Mouse (Mus musculus): Measurements from ENCODE around the gene Suox. TPM values are rescaled to one million over a fixed set of nuclear protein-coding genes. Genes with fewer than 3 reads are reported as not detected.
A peak's percentile ranks its signal among the peaks of the same experiment; 100 is the strongest.
"Not testable (repeated sequence)": the region's sequence is repeated elsewhere in the genome, so short reads cannot be mapped to it uniquely, and the experiment has no call there.

The Suox gene
- polyA plus RNA-seq, 1 experiment from 2014 or later, result 15.6 TPM

DNA sequence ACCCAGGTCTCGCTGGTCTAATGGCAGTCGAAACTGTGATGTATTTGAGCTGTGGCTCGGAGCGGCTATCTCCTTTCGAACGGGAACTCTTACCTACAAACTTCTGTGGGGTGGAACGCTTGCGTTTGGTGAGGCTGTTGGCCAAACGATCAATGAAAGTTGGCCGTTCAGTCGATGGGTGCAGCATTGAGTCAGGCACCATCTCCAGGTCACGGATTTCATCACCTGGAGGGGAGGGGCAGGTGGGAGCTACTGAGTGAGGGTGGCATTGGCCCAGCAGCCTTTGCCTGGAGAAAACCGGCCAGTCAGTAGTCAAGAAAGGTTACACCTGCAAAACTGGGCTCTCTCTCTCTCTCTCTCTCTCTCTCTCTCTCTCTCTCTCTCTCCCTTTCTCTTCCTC is 38.2 kb downstream of the Suox start:
- WGBS, result 95% methylated on average over 13 of the region's 13 CpGs
- H3K27me3 ChIP-seq (replicated peaks), result no peaks in the 10 kb centered on the region
- no peak overlapping the region for H3K27ac ChIP-seq
- H3K4me3 ChIP-seq, result no peak overlapping the region
- H3K4me2 ChIP-seq (replicated peaks), result no peak overlapping the region
- H3K4me1 ChIP-seq, result peaks cover 14% of the 10 kb centered on the region; the same call in 1 of the 2 replicates
- H3K9ac ChIP-seq, result no peak overlapping the region
- no peaks in the 10 kb centered on the region for H3K9me3 ChIP-seq
- ATAC-seq (ENCODE audit: low FRiP score, low read depth), result no peak
- peaks cover 44% of the 10 kb centered on the region for H3K36me3 ChIP-seq

DNA sequence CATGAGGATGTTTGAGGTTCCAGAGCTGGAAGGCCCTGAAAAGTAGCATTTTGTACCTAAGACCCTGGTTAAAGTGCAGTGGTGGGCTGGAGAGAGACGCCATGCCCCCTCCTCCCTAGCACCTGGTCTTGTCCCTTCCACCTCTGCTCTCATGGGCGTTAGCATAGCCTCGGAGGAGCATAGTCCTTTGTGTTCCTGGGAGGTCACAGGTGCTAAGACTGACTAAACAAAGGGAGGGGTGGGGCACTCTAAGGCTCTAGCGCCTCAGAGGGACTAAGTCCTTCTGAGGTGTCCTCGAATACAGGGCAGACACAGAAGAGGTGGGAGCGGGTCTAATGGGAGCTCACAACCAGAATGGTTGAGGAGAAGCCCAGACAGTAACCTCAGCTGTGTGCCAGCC is 42.3 kb downstream of the Suox start:
- H3K36me3 ChIP-seq, result peaks cover 26% of the 10 kb centered on the region
- no peak for ATAC-seq (ENCODE audit: low FRiP score, low read depth)
- H3K9me3 ChIP-seq, result no peaks in the 10 kb centered on the region
- no peak overlapping the region for H3K4me2 ChIP-seq (replicated peaks)
- no peak overlapping the region for H3K27ac ChIP-seq
- no peak overlapping the region for H3K9ac ChIP-seq
- H3K4me3 ChIP-seq, result no peak overlapping the region
- WGBS, result 28% methylated on average over 6 of the region's 6 CpGs
- H3K4me1 ChIP-seq, result peaks cover 3% of the 10 kb centered on the region; the same call in 1 of the 2 replicates
- no peaks in the 10 kb centered on the region for H3K27me3 ChIP-seq (replicated peaks)

DNA sequence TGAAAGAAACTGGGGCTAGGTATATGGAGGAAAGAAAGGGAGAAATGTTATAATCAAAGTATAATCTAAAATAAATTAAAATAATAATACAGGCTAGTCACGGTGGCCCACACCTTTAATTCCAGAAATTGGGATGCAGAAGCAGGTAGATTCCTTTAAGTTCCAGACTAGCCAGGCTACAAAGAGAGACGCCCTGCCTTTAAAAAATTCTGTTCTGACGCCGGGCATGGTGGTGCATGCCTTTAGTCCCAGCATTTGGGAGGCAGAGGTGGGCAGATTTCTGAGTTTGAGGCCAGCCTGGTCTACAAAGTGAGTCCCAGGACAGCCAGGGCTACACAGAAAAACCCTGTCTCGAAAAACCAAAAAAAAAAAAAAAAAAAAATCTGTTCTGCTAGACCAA is 43.6 kb downstream of the Suox start:
- H3K4me1 ChIP-seq; H3K27me3 ChIP-seq (replicated peaks); H3K9ac ChIP-seq; H3K27ac ChIP-seq; ATAC-seq (ENCODE audit: low FRiP score, low read depth); H3K9me3 ChIP-seq; H3K4me2 ChIP-seq (replicated peaks); H3K4me3 ChIP-seq: not testable (repeated sequence)
- H3K36me3 ChIP-seq, result peaks cover 15% of the 10 kb centered on the region
- 84% methylated on average over 5 of the region's 5 CpGs for WGBS

DNA sequence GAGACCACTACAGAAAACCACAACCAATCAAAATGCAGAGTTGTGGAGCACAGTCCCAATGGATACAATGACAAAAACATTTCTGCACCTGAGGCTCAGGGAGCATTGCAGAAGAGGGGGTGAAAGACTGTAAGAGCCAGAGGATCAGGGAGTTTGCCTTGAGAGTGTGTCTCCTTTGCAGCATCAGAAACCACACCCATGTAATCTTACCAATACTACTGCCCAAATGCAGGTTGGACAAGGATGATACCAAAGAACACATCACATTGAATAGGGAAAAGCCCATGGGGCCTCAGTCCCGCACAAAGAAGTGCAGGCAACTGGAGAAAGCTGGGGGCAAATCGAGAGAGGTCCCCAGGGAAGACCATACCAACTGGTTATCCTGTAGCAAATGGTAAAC is 44.1 kb downstream of the Suox start:
- Histone ChIP-seq H3K4me3 (no peak overlapping the region), H3K9ac (no peak overlapping the region), H3K36me3 (peaks cover 19% of the 10 kb centered on the region), H3K4me2 (replicated peaks) (no peak overlapping the region), H3K9me3 (no peaks in the 10 kb centered on the region), H3K27ac (no peak overlapping the region), H3K27me3 (replicated peaks) (no peaks in the 10 kb centered on the region), H3K4me1 (peaks cover 9% of the 10 kb centered on the region)
- no peak for ATAC-seq (ENCODE audit: low FRiP score, low read depth)
- 78% methylated on average over 2 of the region's 2 CpGs for WGBS

DNA sequence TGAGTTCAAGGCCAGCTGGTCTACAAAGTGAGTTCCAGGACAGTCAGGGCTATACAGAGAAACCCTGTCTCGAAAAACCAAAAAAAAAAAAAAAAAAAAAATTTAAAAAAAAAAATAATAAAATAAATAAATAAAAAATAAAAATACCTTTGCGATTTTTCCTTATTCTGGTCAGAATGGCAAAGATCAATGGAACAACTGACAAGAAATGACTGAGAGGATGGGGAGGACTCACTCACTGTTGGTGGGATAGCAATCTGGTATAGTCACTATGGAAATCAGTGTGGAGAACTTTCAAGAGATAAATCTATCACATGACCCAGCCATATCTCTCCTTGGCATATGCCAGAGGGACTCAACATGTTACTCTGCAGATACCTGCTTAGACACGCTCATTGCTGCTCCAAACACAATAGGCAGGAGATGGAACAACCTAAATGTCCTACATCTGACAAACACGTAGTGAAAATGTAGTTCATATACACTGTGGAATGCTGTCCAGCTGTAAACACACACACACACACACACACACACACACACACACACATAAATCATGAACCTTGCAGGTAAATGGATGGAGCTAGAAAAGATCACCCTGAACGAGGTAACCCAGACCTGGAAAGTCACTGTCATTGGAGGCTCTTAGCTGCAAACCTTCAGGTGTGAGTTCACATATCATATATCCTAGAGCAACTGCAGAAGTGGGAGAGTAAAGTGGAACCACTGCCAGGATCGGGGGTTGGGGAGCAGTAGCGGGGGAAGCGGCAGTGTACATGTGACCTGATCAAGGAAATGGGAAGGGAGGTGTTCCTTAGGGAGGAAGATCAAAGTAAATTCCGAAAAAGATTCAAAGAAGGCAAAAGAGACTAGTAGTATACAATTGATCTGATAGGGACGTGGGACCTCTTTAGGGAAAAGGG is 46.2 kb downstream of the Suox start:
- Histone ChIP-seq H3K4me2 (replicated peaks) (no peak overlapping the region), H3K36me3 (peaks cover 25% of the 10 kb centered on the region), H3K4me1 (peaks cover 9% of the 10 kb centered on the region), H3K27ac (no peak overlapping the region), H3K9me3 (no peaks in the 10 kb centered on the region), H3K4me3 (no peak overlapping the region), H3K9ac (no peak overlapping the region), H3K27me3 (replicated peaks) (no peaks in the 10 kb centered on the region)
- ATAC-seq (ENCODE audit: low FRiP score, low read depth), result no peak; the same call in 1 of the 2 replicates
- WGBS, result 86% methylated on average over 10 of the region's 10 CpGs

DNA sequence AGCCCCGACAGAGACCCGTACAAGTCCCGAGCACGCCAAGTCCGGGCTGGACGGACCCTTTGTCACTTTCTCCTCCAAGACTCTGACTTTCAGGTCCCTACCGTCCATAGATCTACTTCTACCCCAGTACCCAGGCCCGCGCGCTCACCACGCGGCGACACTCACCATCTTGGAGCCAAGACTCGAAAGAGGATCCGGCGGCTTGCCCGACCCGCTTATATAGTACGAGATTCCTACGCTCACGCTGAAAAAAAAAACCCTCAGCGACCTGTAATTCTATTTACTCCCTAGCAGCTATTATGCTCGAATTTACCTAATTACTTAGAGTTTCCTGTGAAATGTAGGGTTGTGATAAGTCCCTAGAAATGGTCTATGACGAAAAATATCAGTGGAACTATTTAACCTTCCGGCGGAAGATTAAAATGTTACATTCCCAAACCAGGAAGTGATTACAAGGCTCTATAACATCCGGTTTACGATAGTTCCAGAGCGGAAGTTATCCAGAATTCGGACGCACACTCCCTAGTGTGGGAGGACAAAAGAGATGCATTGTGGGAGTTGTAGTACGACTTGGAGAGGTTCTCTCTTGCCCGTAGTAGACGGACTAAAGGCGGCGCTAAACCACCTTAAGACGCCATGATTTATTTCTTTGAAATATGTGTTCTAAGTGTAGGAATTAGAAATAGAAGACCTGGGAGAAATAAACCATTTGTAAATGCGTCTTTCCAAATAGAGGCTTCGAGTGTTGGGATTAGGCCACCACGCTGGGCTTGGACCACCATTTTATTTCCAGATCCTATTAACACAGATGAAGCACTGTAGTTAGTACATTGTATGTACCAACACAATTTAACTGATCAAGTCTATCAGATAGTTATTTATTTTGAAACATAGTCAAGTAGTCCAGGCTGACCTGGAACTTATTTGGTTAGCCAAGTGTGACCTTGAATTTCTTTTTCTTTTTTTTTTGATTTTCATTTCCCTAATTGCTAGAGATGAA is 47.3 kb downstream of the Suox start, which contains the start of gene Rps26:
TSS of gene Rps26 (minus strand) at position 437 of the 1,000 bp plus-strand sequence.
- Histone ChIP-seq H3K27ac (no peak within 1 kb of the TSS), H3K36me3 (peaks cover 26% of the 10 kb centered on the region), H3K4me3 (peak within 1 kb of the TSS; percentile 82), H3K4me1 (peaks cover 9% of the 10 kb centered on the region), H3K4me2 (replicated peaks) (peak within 1 kb of the TSS; percentile 80), H3K9me3 (no peaks in the 10 kb centered on the region), H3K27me3 (replicated peaks) (no peaks in the 10 kb centered on the region), H3K9ac (peak within 1 kb of the TSS; percentile 88)
- WGBS, result under 1% methylated on average over 40 of the region's 40 CpGs
- ATAC-seq (ENCODE audit: low FRiP score, low read depth), result peak; percentile 97

DNA sequence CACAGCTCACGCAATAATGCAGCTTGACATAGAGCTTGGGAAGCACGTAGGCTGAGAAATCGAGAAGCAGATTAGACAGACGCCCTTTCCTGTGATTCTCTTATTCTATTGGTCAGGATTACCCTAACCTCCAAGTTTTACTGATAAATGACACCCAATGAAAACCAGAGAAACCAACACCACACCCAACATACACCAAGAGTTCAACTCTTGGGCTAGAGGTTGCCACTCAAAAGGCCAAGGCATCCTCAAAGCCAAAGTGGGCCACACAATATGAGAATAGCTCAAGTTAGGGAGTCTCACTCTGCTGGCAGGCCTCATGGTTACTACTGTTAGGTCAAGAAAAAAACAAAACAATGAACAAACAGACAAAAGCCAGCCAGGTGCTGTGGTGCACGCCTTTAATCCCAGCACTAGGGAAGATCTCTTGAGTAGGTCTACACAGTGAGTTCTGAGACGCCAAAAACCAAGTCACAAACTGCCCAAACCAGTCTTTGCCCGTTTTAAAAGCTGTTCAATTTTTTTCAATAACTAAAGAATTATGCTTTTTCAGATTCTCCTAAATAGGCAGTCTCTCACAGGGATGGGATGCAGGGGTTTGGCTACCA is 48.5 kb downstream of the Suox start:
- 47% methylated on average over 7 of the region's 7 CpGs for WGBS
- Histone ChIP-seq H3K9ac (peak overlapping the region; percentile 88), H3K4me3 (peak overlapping the region; percentile 82), H3K27ac (no peak overlapping the region), H3K9me3 (no peaks in the 10 kb centered on the region), H3K4me1 (peaks cover 9% of the 10 kb centered on the region), H3K36me3 (peaks cover 26% of the 10 kb centered on the region), H3K4me2 (replicated peaks) (peak overlapping the region; percentile 80), H3K27me3 (replicated peaks) (no peaks in the 10 kb centered on the region)
- ATAC-seq (ENCODE audit: low FRiP score, low read depth), result no peak

DNA sequence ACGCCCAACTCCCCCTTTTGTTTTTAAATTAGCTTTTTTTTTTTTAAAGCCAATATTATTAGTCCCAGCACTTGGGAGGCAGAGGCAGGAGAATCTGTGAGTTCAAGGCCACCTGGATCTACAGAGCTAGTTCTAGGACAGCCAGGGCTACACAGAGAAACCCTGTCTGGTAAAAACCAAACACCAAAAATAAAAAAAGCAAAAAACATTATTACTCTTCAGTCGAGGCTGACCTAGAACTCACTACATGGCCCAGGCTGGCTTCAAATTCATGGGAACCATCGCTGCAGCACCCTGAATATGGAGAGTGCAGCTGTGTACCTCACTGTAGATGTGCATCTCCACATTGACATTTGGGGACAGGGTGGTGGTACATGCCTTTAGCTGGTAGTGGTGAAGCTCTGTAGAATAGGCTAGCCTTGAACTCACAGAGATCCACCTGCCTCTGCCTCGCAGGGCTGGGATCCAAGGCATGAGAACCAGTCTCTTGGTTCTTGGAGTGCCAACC is 50.7 kb downstream of the Suox start:
- H3K36me3 ChIP-seq, result peaks cover 26% of the 10 kb centered on the region
- H3K4me1 ChIP-seq; H3K9me3 ChIP-seq; ATAC-seq (ENCODE audit: low FRiP score, low read depth); H3K4me2 ChIP-seq (replicated peaks); H3K27ac ChIP-seq; H3K4me3 ChIP-seq; H3K27me3 ChIP-seq (replicated peaks); H3K9ac ChIP-seq: not testable (repeated sequence)
- WGBS, result 84% methylated on average over 4 of the region's 4 CpGs

DNA sequence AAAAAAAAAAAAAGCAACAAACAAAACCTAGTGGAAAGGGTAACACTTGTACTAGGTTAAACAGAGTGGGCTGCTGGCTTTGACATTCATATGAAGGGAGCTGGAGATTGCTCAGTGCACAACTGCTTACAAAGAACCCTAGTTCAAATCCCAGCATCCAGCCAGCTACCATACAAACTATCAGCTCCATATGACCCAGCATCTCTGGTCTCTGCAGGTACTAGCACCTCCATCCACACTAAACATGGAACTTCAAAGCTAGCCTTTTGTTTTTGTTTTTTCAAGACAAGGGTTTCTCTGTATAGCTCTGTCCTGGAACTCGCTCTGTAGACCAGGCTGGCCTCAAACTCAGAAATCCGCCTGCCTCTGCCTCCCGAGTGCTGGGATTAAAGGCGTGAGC is 51.2 kb downstream of the Suox start:
- peaks cover 9% of the 10 kb centered on the region for H3K4me1 ChIP-seq
- H3K4me3 ChIP-seq, result no peak overlapping the region
- ATAC-seq (ENCODE audit: low FRiP score, low read depth), result no peak
- H3K9ac ChIP-seq, result no peak overlapping the region
- H3K4me2 ChIP-seq (replicated peaks), result no peak overlapping the region
- peaks cover 26% of the 10 kb centered on the region for H3K36me3 ChIP-seq
- no peaks in the 10 kb centered on the region for H3K27me3 ChIP-seq (replicated peaks)
- H3K27ac ChIP-seq, result no peak overlapping the region
- H3K9me3 ChIP-seq, result no peaks in the 10 kb centered on the region
- WGBS, result 83% methylated on average over 4 of the region's 4 CpGs

DNA sequence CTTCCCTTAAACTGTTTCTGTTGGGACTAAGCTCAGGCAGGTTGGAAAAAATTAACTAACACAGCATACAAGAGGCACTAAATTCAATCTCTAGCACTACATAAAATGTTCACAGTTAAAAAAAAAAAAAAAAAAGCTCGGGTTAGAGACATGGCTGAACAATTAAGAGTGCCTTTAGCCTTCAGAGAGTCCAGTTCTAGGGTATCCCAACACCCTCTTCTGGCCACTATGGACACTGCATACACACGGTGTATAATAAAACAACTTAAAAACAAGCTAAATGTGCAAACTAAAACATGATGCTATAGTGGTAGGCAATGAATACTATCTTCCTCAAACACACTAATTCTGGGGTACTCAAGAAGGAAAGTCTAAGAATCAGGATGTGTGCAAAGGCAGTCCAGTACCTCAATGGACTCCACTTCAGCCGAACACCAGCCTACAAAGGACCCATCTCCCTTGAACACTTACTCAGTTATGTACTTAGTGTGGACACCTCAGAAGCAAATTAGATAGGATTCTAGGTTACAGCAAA is 51.8 kb downstream of the Suox start:
- Histone ChIP-seq H3K9ac (no peak overlapping the region), H3K27me3 (replicated peaks) (no peaks in the 10 kb centered on the region), H3K4me3 (no peak overlapping the region), H3K9me3 (no peaks in the 10 kb centered on the region), H3K4me2 (replicated peaks) (no peak overlapping the region), H3K36me3 (peaks cover 26% of the 10 kb centered on the region), H3K27ac (no peak overlapping the region), H3K4me1 (peaks cover 9% of the 10 kb centered on the region)
- 80% methylated on average over 3 of the region's 3 CpGs for WGBS
- ATAC-seq (ENCODE audit: low FRiP score, low read depth), result no peak

DNA sequence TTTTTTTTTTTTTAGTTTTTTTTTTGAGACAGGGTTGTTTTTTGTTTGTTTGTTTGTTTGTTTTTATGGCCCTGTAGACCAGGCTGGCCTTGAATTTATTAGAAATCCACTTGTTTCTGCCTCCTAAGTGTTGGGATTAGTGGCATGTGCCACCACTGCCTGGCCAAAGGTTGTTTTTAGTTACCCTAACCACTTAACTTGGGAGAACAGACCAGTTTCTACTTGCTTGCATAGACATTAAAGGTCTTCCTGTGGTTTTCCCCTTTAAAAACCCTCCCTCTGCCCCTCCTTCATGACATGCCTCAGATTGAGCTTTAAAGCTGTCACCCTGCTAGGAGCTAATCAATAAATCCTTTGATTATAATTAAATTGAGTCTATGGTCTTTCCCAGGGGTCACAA is 53.6 kb downstream of the Suox start:
- Histone ChIP-seq H3K4me2 (replicated peaks) (no peak overlapping the region), H3K9ac (no peak overlapping the region), H3K9me3 (no peaks in the 10 kb centered on the region), H3K36me3 (peaks cover 25% of the 10 kb centered on the region), H3K4me1 (peaks cover 5% of the 10 kb centered on the region), H3K27ac (no peak overlapping the region), H3K4me3 (no peak overlapping the region), H3K27me3 (replicated peaks) (no peaks in the 10 kb centered on the region)
- ATAC-seq (ENCODE audit: low FRiP score, low read depth), result no peak

Data from neural tube, embryonic 12.5 days (tissue).